Mouse (Mus musculus): ENCODE measurements around the gene Sirt2. TPM values are rescaled to one million over a fixed set of nuclear protein-coding genes. Genes with fewer than 3 reads are reported as not detected.

Sirt2 gene
- polyA plus RNA-seq, 1 experiment = 104 TPM

DNA sequence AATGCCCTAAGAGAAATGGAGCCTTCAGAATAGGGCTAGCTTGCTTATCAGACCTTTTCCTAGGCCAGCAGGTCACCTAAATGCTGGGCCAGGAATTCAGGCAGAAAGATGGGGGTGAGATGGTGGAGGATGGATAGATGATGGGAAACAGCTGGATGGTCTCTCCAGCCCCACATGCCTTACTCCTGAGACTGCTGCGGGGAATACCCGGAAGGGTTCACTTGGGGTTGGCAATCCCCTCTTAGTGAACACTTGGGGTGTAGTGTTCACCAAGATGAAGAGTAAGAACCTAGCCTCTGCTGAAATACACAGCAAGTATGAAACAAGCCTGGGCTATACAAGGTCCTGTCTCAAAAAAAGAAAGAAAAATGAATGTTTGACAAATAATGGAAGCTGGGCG lies 22.7 kb downstream of the Sirt2 start:
- peak overlapping the region; percentile 57 for H3K27ac ChIP-seq (ENCODE audit: control insufficient read depth, insufficient read depth, low read length)
- H3K36me3 ChIP-seq (ENCODE audit: control insufficient read depth, insufficient read depth, low read length) = no peaks in the 10 kb centered on the region
- WGBS = 65% methylated on average over 3 of the region's 3 CpGs
- no peaks in the 10 kb centered on the region for H3K27me3 ChIP-seq (ENCODE audit: control insufficient read depth, insufficient read depth, low read length)
- TF ChIP-seq POLR2A (IDR thresholded peaks at IDR 0.05; ENCODE audit: control insufficient read depth, extremely low read depth, insufficient read depth, low read length, poor library complexity) (no peak), CTCF (IDR thresholded peaks at IDR 0.05; ENCODE audit: borderline replicate concordance, control insufficient read depth, extremely low read depth, insufficient read depth, low read length, poor library complexity) (no peak)
- peak overlapping the region; percentile 54 for H3K4me3 ChIP-seq (ENCODE audit: control insufficient read depth, insufficient read depth, low read length)
- peaks cover 57% of the 10 kb centered on the region for H3K4me1 ChIP-seq (replicated peaks; ENCODE audit: control insufficient read depth, insufficient read depth, low read length)
- no peak for DNase-seq

- Histone ChIP-seq H3K36me3 (ENCODE audit: control insufficient read depth, insufficient read depth, low read length) (no peaks in the 10 kb centered on the region), H3K4me1 (replicated peaks; ENCODE audit: control insufficient read depth, insufficient read depth, low read length) (peaks cover 47% of the 10 kb centered on the region), H3K27me3 (ENCODE audit: control insufficient read depth, insufficient read depth, low read length) (no peaks in the 10 kb centered on the region), H3K4me3 (ENCODE audit: control insufficient read depth, insufficient read depth, low read length) (no peak overlapping the region), H3K27ac (ENCODE audit: control insufficient read depth, insufficient read depth, low read length) (peak overlapping the region; percentile 57; the same call in 1 of the 2 replicates)
- no peak for DNase-seq
- 84% methylated on average over 8 of the region's 8 CpGs for WGBS
- TF ChIP-seq CTCF (IDR thresholded peaks at IDR 0.05; ENCODE audit: borderline replicate concordance, control insufficient read depth, extremely low read depth, insufficient read depth, low read length, poor library complexity) = peak; percentile 52; the same call in 1 of the 2 replicates
- no peak for TF ChIP-seq POLR2A (IDR thresholded peaks at IDR 0.05; ENCODE audit: control insufficient read depth, extremely low read depth, insufficient read depth, low read length, poor library complexity)
These were observed 23.7 kb downstream of the Sirt2 start for GRCm38 (mm10) chr7:28790066-28790806.

DNA sequence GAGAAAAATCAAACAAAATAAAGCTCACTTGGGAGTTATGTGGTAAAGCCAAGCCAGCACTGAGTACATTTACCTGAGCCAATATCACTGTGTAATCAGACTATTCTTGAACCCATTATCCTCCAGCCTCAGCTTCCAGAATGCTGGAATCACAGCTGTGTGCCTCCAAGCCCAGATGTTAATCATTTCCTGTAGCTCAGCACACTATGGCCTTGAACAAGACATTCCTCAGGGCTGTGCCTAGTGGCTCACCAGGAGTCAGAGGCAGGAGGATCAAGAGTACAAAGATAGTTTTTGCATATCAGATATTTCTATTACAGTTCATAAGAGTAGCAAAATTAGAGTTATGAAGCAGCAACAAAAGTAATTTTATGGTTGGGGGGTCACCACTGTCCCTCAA lies 25.2 kb downstream of the Sirt2 start:
- Histone ChIP-seq H3K4me1 (replicated peaks; ENCODE audit: control insufficient read depth, insufficient read depth, low read length) (peaks cover 54% of the 10 kb centered on the region), H3K27ac (ENCODE audit: control insufficient read depth, insufficient read depth, low read length) (peak overlapping the region; percentile 84), H3K36me3 (ENCODE audit: control insufficient read depth, insufficient read depth, low read length) (no peaks in the 10 kb centered on the region), H3K4me3 (ENCODE audit: control insufficient read depth, insufficient read depth, low read length) (no peak overlapping the region), H3K27me3 (ENCODE audit: control insufficient read depth, insufficient read depth, low read length) (no peaks in the 10 kb centered on the region)
- no peak for DNase-seq
- no peak for TF ChIP-seq CTCF (IDR thresholded peaks at IDR 0.05; ENCODE audit: borderline replicate concordance, control insufficient read depth, extremely low read depth, insufficient read depth, low read length, poor library complexity)

- TF ChIP-seq CTCF (IDR thresholded peaks at IDR 0.05; ENCODE audit: borderline replicate concordance, control insufficient read depth, extremely low read depth, insufficient read depth, low read length, poor library complexity) (0 out of 2 replicates have a peak, but pooled peaks have one; percentile 12), POLR2A (IDR thresholded peaks at IDR 0.05; ENCODE audit: control insufficient read depth, extremely low read depth, insufficient read depth, low read length, poor library complexity) (no peak)
- Histone ChIP-seq H3K36me3 (ENCODE audit: control insufficient read depth, insufficient read depth, low read length) (no peaks in the 10 kb centered on the region; the same call in 1 of the 2 replicates), H3K4me3 (ENCODE audit: control insufficient read depth, insufficient read depth, low read length) (peak overlapping the region; percentile 10; the same call in 1 of the 2 replicates), H3K4me1 (replicated peaks; ENCODE audit: control insufficient read depth, insufficient read depth, low read length) (peaks cover 61% of the 10 kb centered on the region), H3K27ac (ENCODE audit: control insufficient read depth, insufficient read depth, low read length) (peak overlapping the region; percentile 84), H3K27me3 (ENCODE audit: control insufficient read depth, insufficient read depth, low read length) (no peaks in the 10 kb centered on the region)
- peak; percentile 52 for DNase-seq
- 47% methylated on average over 14 of the region's 14 CpGs for WGBS
These were observed 26.1 kb downstream of the Sirt2 start for GRCm38 (mm10) chr7:28792391-28793185.

DNA sequence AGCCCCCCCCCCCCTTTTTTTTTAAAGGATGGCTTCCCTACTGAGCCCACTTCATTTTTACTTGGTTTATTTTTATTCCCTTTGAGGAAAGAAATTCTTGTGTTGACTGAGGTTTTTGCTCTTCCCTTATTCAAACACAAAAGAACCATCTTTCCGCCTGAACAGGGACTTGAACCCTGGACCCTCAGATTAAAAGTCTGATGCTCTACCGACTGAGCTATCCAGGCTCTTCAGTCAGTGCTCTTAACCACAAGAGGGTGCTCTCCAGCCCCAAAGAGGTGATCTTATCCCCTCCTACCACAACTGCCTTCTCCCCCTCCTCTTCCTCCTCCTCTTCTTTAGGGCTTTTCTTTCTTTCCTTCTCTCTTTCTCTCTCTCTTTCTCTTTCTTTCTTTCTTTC lies 27.3 kb downstream of the Sirt2 start:
- TF ChIP-seq POLR2A (IDR thresholded peaks at IDR 0.05; ENCODE audit: control insufficient read depth, extremely low read depth, insufficient read depth, low read length, poor library complexity) (no peak), CTCF (IDR thresholded peaks at IDR 0.05; ENCODE audit: borderline replicate concordance, control insufficient read depth, extremely low read depth, insufficient read depth, low read length, poor library complexity) (no peak)
- no peak overlapping the region for H3K27ac ChIP-seq (ENCODE audit: control insufficient read depth, insufficient read depth, low read length)
- H3K27me3 ChIP-seq (ENCODE audit: control insufficient read depth, insufficient read depth, low read length) = no peaks in the 10 kb centered on the region
- H3K4me3 ChIP-seq (ENCODE audit: control insufficient read depth, insufficient read depth, low read length) = no peak overlapping the region
- peak; percentile 64 for DNase-seq
- H3K4me1 ChIP-seq (replicated peaks; ENCODE audit: control insufficient read depth, insufficient read depth, low read length) = peaks cover 54% of the 10 kb centered on the region
- 47% methylated on average over 2 of the region's 2 CpGs for WGBS
- peaks cover 8% of the 10 kb centered on the region for H3K36me3 ChIP-seq (ENCODE audit: control insufficient read depth, insufficient read depth, low read length)

DNA sequence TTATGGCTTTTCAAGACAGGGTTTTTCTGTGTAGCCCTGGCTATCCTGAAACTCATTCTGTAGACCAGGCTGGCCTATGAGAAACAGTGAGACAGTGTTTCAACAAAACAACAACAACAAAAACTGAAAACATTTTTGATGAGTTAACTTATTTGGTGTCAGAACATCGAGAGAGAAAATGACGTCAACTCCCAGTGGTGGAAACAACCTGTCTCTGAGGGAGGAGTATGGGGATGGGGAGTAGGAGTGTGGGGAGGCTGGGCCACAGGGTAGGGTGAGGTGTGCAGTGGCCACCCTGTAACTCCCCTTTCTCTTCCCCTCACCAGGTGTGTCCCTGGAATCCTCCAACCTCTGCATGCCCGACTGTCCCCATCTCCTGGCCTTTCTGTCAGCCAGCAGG lies 28.0 kb downstream of the Sirt2 start:
- no peak for DNase-seq
- H3K4me1 ChIP-seq (replicated peaks; ENCODE audit: control insufficient read depth, insufficient read depth, low read length) = peaks cover 51% of the 10 kb centered on the region
- H3K36me3 ChIP-seq (ENCODE audit: control insufficient read depth, insufficient read depth, low read length) = peaks cover 9% of the 10 kb centered on the region
- no peak overlapping the region for H3K27ac ChIP-seq (ENCODE audit: control insufficient read depth, insufficient read depth, low read length)
- 91% methylated on average over 3 of the region's 3 CpGs for WGBS
- H3K4me3 ChIP-seq (ENCODE audit: control insufficient read depth, insufficient read depth, low read length) = no peak overlapping the region
- TF ChIP-seq POLR2A (IDR thresholded peaks at IDR 0.05; ENCODE audit: control insufficient read depth, extremely low read depth, insufficient read depth, low read length, poor library complexity) (no peak), CTCF (IDR thresholded peaks at IDR 0.05; ENCODE audit: borderline replicate concordance, control insufficient read depth, extremely low read depth, insufficient read depth, low read length, poor library complexity) (no peak)
- H3K27me3 ChIP-seq (ENCODE audit: control insufficient read depth, insufficient read depth, low read length) = no peaks in the 10 kb centered on the region
